In genomic region chr1:33754965-33755735, GRCm38 (mm10) we compare ENCODE assay signal across 10 mouse cellular contexts. TPM values are rescaled to one million over a fixed set of nuclear protein-coding genes. Genes with fewer than 3 reads are reported as not detected.
DNase-seq lines count a peak whose midpoint lies in the region; ATAC-seq lines count a peak whose summit lies in the region.
"Had no signal": no experiment of that assay in that cellular context is flagged by ENCODE, and none has a peak within 500 bp of the region (broad histone marks: within the 10 kb centered on the region; RNA-seq: fewer than 3 reads in every experiment).

No protein-coding gene starts in this region.

- H3K27me3 ChIP-seq in kidney, embryonic 16.5 days (ENCODE audit: insufficient read depth, low read length): 0 out of 2 replicates have a peak, but pooled peaks cover 2% of the 10 kb centered on the region
- H3K27me3 ChIP-seq in hindbrain, embryonic 10.5 days (ENCODE audit: insufficient read depth, poor library complexity, severe bottlenecking): no peaks in the 10 kb centered on the region
- H3K27me3 ChIP-seq: megakaryocyte, embryonic 14.5 days had no signal

- DNase-seq in retina, postnatal 1 day: peak; percentile 24
- no peak for DNase-seq in retina, embryonic 14.5 days (ENCODE audit: low spot score)
- peak; percentile 45 to 60 for DNase-seq in spleen, postnatal 10 days (ENCODE audit: low spot score in 2 of 2)
- DNase-seq in hindbrain, embryonic 10.5 days (ENCODE audit: low spot score): no peak
- DNase-seq in left cerebral cortex, adult 9 months (ENCODE audit: low spot score in 2 of 2): no peak
- DNase-seq: thymus, postnatal 25 days had no signal

- H3K4me3 ChIP-seq in kidney, embryonic 16.5 days (ENCODE audit: low read length): no peak overlapping the region
- H3K4me3 ChIP-seq in hindbrain, embryonic 10.5 days: no peak overlapping the region

- 66% methylated on average over 21 of the region's 21 CpGs for WGBS in kidney, embryonic 16.5 days
- WGBS in hindbrain, embryonic 10.5 days: 91% methylated on average over 21 of the region's 21 CpGs

- H3K4me2 ChIP-seq in kidney, embryonic 16.5 days (replicated peaks; ENCODE audit: low read depth, low read length): peak overlapping the region; percentile 82

- H3K36me3 ChIP-seq in kidney, embryonic 16.5 days (ENCODE audit: insufficient read depth, low read length): no peaks in the 10 kb centered on the region
- H3K36me3 ChIP-seq in hindbrain, embryonic 10.5 days: peaks cover 10% of the 10 kb centered on the region

- H3K9ac ChIP-seq in kidney, embryonic 16.5 days (replicated peaks; ENCODE audit: low read length): no peak overlapping the region

- peak overlapping the region; percentile 87 for H3K27ac ChIP-seq in kidney, embryonic 16.5 days (ENCODE audit: low read length)
- no peak overlapping the region for H3K27ac ChIP-seq in hindbrain, embryonic 10.5 days

- H3K9me3 ChIP-seq in kidney, embryonic 16.5 days (ENCODE audit: low read length): no peaks in the 10 kb centered on the region
- no peaks in the 10 kb centered on the region for H3K9me3 ChIP-seq in hindbrain, embryonic 10.5 days
- H3K9me3 ChIP-seq: megakaryocyte, embryonic 14.5 days had no signal

- peak; percentile 84 for ATAC-seq in erythroid progenitor cell, adult 5-6 weeks (replicated peaks; ENCODE audit: low FRiP score, poor library complexity, severe bottlenecking)
- peak; percentile 17; the same call in 1 of the 2 replicates for ATAC-seq in kidney, embryonic 16.5 days (ENCODE audit: low FRiP score, low TSS enrichment)

- H3K4me1 ChIP-seq in kidney, embryonic 16.5 days (ENCODE audit: insufficient read depth, low read length): peaks cover 29% of the 10 kb centered on the region
- peaks cover 21% of the 10 kb centered on the region for H3K4me1 ChIP-seq in hindbrain, embryonic 10.5 days (replicated peaks)

RNA-seq across cellular contexts. Expression of gene Bag2, which starts 2.4 kb away (rescaled TPM):
- 25.9 and 37.7 TPM in 2 replicates for total RNA-seq in erythroid progenitor cell, adult 5-6 weeks (2015; ENCODE audit: low replicate concordance)
- 33.9 and 59.6 TPM in 2 replicates for total RNA-seq in erythroid progenitor cell, adult 5-6 weeks (2017; ENCODE audit: low replicate concordance)
- 98.1 and 105 TPM in 2 replicates for polyA plus RNA-seq in kidney, embryonic 16.5 days (2015; fragmentation: Nextera tagmentation; extraction: Ambion mirVana)
- 40.7 and 48.6 TPM in 2 replicates for polyA plus RNA-seq in hindbrain, embryonic 10.5 days (2016; fragmentation: Nextera tagmentation; extraction: Ambion mirVana)
- total RNA-seq: neutrophil, adult 5-6 weeks had no signal

RNA-seq across cellular contexts. Expression of gene Rab23, which starts 35.5 kb away (rescaled TPM):
- 1.7 and 3.6 TPM in 2 replicates for total RNA-seq in erythroid progenitor cell, adult 5-6 weeks (2015; ENCODE audit: low replicate concordance)
- 4.0 and 8.9 TPM in 2 replicates for total RNA-seq in erythroid progenitor cell, adult 5-6 weeks (2017; ENCODE audit: low replicate concordance)
- polyA plus RNA-seq in kidney, embryonic 16.5 days (2015; fragmentation: Nextera tagmentation; extraction: Ambion mirVana): 26.8 and 27.5 TPM in 2 replicates
- polyA plus RNA-seq in hindbrain, embryonic 10.5 days (2016; fragmentation: Nextera tagmentation; extraction: Ambion mirVana): 23.6 and 33.3 TPM in 2 replicates

RNA-seq across cellular contexts. Expression of gene Zfp451, which starts 59.2 kb away (rescaled TPM):
- 31.4 and 34.2 TPM in 2 replicates for total RNA-seq in erythroid progenitor cell, adult 5-6 weeks (2015; ENCODE audit: low replicate concordance)
- 22.2 and 22.7 TPM in 2 replicates for total RNA-seq in erythroid progenitor cell, adult 5-6 weeks (2017; ENCODE audit: low replicate concordance)
- 26.4 and 28.3 TPM in 2 replicates for polyA plus RNA-seq in kidney, embryonic 16.5 days (2015; fragmentation: Nextera tagmentation; extraction: Ambion mirVana)
- 29.2 and 30.0 TPM in 2 replicates for polyA plus RNA-seq in hindbrain, embryonic 10.5 days (2016; fragmentation: Nextera tagmentation; extraction: Ambion mirVana)

Comparison
In these comparisons a context has a peak if more than half of its experiments do, and no peak if none do; other contexts are left out.
1. DNase-seq: peak in retina, postnatal 1 day (single experiment) and spleen, postnatal 10 days (2 of 2); none in retina, embryonic 14.5 days (single experiment), hindbrain, embryonic 10.5 days (single experiment) and left cerebral cortex, adult 9 months (0 of 2).